Mouse (Mus musculus): Measurements from ENCODE around the gene Slc25a51. TPM values are rescaled to one million over a fixed set of nuclear protein-coding genes. Genes with fewer than 3 reads are reported as not detected.
"Not testable (repeated sequence)": the region's sequence is repeated elsewhere in the genome, so short reads cannot be mapped to it uniquely, and the experiment has no call there.

The Slc25a51 gene
- total RNA-seq, 2 experiments from 2014 or later, result 105 to 128 TPM

DNA sequence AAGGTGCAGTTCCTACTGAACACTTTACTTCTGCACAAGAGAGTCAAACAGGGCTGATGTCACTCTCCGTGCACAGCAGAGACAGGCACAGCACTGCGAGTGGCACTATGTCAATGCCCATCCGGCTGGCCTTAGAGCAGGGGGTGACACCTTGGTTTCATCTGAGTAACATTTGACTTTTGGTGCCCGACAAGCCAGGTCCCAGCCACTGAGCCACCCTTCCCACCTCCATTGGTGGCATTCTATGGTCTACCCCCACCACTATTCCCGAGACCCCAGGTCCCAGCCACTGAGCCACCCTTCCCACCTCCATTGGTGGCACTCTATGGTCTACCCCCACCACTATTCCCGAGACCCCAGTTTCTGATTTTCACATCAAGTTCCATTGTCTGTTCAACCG is 4.5 kb downstream of the Slc25a51 start:
- intact Hi-C loops (cut with DNase I), result loop anchor here (10.0 kb wide), 1 partner anchor 319 kb away; the partner anchor contains the start of gene Fbxo10
- DNase-seq (ENCODE audit: low spot score), result no peak

DNA sequence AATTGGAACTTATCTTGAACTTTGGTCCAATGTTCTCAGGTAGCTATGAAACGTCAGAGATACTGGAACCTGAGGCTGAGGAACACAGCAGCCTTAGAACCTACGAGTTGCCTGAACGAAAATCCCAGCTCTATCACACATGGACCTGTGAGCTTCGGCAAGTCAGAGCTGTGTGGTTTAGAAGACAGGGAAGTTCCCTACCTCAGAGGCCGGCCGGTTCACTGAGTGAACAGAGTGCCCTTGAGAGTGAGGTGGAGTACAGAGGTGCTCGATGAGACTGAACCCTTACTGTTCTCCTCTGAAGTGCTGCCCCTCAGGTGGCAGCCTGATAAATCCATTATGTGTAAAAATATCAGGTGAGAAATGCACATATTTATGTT is 5.1 kb downstream of the Slc25a51 start:
- DNase-seq (ENCODE audit: low spot score), result no peak
- intact Hi-C loops (cut with DNase I), result loop anchor here (10.0 kb wide), 1 partner anchor 319 kb away; the partner anchor contains the start of gene Fbxo10

DNA sequence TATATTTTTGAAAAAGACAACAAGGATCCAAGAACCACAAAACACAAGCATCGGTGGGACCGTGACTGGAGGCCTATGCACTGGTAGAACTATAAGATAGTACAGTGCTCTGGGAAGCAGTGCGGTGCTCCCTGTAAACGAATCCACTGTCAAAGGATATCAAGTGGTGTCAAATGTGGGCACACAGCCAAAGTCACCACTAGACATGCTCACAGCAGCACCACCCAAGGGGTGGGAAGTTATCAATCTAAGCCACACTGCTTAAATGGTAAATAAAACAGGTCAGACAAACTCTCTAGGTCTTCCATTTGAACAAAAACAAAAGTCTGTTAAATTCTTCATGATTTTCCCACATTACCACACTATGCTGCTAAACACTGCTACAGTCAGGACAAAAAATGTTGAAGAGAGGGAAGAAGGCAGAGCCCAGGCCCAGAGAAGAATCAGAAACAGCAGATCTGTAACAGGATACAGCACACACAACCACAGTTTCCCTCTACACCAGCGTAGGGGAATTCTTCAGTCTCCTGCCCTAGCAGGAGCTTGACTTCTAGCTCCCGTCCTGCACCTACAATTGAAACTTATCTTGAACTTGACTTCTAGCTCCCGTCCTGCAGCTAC is 5.6 kb downstream of the Slc25a51 start:
- intact Hi-C loops (cut with DNase I), result loop anchor here (10.0 kb wide), 1 partner anchor 318 kb away; the partner anchor contains the start of gene Fbxo10
- DNase-seq (ENCODE audit: low spot score), result no peak

DNA sequence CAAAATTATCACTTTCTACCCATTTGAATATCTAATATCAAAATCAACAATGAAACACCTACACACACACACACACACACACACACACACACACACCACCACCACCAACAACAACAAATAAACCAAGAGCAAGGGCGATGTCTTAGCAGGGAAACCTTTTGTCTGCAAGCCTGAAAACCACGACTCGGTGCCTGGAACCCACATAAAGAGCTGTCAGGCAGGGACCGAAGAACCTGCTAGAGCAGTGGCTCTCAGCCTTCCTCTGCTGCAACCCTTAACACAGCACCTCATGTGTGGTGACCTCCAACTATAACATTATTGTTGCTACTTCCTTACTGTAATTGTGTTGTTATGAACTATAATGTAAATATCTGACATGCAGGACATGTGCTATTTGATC is 6.3 kb downstream of the Slc25a51 start:
- intact Hi-C loops (cut with DNase I), result loop anchor here (10.0 kb wide), 1 partner anchor 317 kb away; the partner anchor contains the start of gene Fbxo10

DNA sequence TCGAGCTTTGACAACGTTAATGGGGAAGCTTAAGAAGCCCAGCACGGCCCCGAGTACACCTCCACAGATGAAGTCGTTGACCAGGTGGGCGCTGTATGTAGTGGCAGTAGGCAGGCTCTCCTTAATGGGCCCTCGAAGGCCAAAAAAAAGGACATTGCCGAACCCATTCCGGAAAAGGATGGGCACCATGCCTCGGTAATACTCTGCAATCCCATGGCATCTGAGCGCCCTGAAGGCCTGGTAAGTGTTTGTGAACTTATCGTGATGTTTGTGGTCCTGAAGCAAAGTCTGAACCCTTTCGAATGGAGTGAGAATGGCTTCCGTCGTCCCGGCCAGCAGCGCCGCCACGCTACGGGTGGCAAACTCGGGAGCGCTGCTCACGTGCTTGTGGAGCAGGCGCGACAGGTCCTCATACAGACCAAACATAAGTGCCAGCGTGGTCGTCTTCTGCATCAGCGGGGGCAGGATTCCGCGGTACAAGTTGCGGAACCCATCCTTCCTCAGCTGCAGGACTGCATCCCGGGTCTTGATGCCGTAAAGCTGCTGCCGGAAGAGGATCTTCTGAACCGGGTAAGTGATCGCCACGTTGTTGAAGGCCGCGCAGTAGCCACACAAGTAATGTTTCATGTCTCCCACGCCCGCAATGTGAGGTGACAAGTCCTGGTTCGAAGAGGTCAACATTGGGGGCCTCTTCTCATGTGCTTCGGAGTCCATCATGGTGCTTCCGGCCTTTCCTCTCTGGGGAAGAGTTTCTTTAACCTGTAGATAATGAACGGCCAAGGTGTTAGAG is 8.9 kb downstream of the Slc25a51 start:
- DNase-seq (ENCODE audit: low spot score), result no peak
- intact Hi-C loops (cut with DNase I), result loop anchor here (10.0 kb wide), 1 partner anchor 315 kb away; the partner anchor contains the start of gene Fbxo10

More for the DNA sequence above, 6.3 kb downstream of the Slc25a51 start:
- DNase-seq (ENCODE audit: low spot score), result no peak

DNA sequence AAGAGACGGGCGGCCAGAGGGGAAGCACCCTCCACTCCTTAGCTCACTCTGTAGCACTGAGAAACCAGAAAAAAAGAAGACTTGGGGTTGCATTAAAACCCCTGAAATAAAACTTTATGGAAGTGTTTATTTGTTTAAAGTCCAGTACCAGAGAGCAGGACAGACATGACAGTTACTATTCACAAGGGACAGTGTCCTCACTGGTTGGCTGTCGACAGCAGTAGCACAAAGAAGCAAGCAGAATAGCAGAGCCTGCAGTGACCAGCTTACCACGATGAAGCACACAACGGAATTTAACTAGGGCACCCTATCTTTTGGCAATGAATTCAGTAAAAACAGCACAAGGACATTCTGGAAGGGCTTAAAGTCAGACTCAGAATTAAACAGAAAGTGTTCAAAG is 10.3 kb downstream of the Slc25a51 start:
- DNase-seq (ENCODE audit: low spot score); intact Hi-C loops (cut with DNase I): not testable (repeated sequence)

DNA sequence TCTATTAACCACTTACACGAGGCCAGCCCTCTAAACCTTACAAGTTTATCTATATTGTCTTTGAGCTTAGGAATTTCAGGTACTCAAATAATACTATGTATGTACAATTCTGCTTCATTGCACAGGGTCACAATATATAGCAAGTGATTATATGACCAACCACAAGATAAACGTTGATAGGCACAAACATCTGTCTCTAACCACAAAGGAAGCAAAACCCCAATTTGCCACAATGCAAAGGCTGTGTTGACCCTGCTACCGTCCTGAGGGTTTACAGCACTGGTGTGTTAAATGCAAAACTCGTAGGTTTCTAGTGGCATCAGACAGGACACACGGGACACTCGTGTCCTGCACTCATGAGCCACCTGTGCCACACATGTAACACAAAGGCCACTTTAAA is 12.4 kb downstream of the Slc25a51 start:
- intact Hi-C loops (cut with DNase I); DNase-seq (ENCODE audit: low spot score): not testable (repeated sequence)

DNA sequence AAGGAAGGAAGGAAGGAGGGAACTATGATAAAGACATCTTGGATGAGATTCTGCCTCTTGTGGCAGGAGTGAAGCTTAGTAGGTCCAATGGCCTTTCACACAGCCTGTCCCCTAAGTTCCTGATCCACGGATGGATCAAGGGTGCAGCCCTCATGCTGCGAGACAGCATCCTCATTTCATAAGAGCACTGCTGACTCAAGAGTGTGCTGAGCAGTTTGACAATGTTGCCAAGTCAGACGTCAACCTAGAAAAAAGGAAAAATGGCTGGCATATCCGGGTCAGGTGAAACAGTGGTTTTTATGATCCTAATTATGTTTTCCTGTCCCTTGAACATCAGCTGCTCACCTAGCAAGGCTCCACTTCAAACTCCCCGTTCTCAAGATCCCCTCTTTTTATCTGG is 14.9 kb downstream of the Slc25a51 start:
- intact Hi-C loops (cut with DNase I), result no loop called here
- no peak for DNase-seq (ENCODE audit: low spot score)

DNA sequence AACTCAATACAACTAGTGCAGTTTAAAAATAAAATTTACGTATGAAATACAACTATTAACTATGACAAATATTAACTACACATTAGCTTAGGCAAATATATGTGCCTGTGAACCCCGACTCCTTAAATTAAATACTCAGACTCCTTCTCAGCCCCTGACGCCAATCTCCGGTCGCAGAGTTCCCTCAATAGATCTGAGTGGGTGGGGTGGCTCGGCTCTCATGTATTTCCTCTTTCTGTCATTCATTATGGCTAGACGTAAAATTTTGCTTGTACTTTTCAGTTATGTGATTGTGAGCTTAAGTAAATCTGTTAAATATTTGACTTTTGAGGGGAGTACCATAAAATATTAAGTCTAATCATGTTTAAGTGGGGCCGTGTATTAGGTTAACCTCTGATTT is 15.6 kb downstream of the Slc25a51 start:
- intact Hi-C loops (cut with DNase I), result no loop called here
- no peak for DNase-seq (ENCODE audit: low spot score)

DNA sequence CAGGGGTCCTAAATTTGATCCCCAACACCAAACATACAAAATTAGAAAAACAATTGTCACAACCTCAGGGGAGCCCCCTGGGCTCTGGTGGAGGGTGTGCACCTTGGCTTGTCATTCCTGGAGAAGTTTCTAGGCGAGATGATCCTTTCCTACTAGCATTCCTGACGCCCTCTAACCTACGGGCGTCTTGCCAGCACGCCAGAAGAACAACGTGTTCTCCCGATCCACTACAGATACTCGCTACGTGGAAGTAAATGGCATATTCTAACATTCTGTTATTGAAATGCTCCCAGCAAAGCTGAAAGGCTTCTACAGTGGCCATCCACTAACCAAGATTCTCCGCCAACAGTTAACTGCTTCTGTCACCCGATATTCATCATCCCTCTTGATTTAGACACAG is 16.0 kb downstream of the Slc25a51 start:
- DNase-seq (ENCODE audit: low spot score), result no peak
- intact Hi-C loops (cut with DNase I), result no loop called here

DNA sequence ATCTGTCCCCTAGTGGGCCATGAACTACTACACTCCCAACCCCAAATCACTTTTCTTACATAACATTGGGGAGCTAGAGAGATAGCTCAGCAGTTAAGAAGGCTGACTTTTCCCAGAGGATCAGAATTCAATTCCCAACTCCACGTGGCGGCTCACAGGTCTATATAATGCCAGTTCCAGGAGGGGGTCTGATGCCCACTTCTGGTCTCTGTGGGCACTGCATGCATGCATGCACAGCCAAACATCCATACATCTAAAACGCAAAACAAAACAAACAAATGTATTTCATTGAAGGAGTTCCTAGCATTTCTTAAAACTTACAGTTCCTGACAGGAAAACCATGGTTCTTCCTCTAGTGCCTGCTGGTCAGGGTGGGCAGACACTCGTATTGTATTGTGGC is 16.5 kb downstream of the Slc25a51 start:
- intact Hi-C loops (cut with DNase I), result no loop called here
- DNase-seq (ENCODE audit: low spot score), result no peak

DNA sequence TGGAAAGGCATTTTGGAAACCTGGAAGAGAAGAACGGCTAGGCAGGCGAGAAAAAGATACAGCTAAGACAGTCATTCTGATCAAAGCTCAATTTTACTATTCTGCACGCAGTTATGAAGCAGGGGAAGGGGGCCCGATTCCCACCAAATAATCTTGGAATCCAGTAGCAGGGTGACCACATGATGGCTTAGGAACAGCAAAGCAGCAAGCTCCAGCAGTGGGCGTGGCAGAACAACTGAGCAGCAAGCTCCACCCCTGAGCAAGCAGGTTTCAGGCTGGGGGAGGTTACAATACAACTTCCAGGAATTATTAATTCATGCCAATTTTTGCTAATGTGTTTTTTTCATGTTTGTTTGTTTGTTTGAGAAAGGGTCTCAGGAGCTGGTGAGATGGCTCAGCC is 21.3 kb downstream of the Slc25a51 start:
- intact Hi-C loops (cut with DNase I); DNase-seq (ENCODE audit: low spot score): not testable (repeated sequence)

DNA sequence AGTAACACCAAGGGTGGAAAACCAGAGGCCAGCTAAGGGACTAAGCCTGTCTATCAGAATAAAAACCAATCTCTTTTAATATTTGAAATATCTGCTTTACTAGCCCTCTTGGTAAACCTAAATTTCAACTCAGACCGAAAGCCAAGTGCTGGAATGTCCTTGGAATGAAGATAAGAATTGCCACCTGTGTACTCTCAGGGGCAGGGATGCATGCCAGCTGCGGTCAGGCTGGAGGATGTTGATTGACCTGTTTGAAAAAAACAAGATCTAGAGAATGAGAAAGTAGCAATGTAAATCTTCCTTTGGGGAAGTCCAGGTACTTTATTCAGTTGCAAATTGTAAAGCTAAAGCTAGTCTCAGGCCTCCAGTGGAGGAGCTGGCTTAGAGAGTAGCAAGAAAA is 26.4 kb downstream of the Slc25a51 start:
- DNase-seq (ENCODE audit: low spot score); intact Hi-C loops (cut with DNase I): not testable (repeated sequence)

DNA sequence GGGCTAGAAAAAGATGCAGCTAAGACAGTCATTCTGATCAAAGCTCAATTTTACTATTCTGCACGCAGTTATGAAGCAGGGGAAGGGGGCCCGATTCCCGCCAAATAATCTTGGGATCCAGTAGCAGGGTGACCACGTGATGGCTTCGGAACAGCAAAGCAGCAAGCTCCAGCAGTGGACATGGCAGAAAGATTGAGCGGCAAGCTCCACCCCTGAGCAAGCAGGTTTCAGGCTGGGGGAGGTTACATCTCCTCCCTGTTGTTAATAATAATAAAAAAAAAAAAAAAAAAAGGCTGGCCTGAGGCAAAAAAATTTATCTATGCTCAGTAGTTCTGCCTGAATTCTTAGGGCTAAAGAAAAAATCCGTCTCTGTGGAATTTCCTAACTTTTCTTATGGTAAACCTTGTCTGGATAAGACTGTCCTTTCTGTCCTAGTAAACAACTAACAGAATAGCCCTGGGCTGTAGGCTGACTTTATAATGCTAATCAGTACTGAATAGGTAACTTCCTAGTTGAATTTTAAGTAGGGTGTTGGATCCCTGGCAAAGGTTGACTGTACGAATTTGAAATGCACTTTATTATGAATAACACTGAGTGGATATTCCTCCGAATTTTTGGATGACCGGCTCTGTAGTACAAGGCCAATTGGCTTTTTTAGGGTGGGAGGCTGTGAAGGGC is 27.5 kb downstream of the Slc25a51 start:
- intact Hi-C loops (cut with DNase I), result not testable (repeated sequence)

DNA sequence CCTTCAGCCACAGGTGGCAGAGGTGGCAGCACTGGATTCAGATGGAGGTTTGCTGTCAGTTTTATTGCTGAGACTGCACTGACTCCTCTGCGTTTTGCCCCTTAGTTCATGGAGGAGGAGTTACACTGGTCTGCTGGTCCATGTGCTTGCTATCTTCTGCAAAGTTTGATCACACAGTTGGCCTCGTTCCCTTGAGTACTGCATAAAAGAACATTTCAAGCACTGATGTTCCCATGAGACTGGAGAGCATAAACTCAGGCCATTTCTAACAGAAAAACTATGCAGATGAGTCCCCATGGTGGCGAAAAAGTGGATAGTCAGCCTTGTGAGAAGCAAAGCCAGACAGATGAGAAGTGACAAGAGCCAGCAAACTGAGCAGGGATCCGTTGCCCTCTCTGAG is 32.0 kb downstream of the Slc25a51 start:
- intact Hi-C loops (cut with DNase I), result no loop called here
- DNase-seq (ENCODE audit: low spot score), result no peak

More for the DNA sequence above, 27.5 kb downstream of the Slc25a51 start:
- not testable (repeated sequence) for DNase-seq (ENCODE audit: low spot score)

DNA sequence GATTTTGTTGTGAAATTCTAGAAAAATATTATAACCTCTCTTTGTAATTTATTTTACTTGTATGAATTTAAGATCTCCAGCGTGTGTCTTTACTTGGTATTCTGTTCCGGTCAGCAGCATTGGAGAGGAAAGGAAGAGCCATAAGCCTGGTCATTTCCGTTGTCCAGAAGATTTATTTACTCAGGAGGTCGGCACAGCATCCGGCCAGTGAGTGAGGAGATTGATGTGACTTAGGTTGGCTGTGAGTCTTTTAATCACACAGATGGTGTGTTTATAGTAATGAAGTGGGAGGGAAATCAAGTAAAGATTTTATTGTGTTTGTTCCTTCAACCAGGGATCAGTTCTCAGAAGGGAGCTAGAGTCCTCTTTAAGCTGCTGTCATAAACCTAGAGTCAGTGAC is 33.7 kb downstream of the Slc25a51 start:
- intact Hi-C loops (cut with DNase I), result no loop called here
- no peak for DNase-seq (ENCODE audit: low spot score)

DNA sequence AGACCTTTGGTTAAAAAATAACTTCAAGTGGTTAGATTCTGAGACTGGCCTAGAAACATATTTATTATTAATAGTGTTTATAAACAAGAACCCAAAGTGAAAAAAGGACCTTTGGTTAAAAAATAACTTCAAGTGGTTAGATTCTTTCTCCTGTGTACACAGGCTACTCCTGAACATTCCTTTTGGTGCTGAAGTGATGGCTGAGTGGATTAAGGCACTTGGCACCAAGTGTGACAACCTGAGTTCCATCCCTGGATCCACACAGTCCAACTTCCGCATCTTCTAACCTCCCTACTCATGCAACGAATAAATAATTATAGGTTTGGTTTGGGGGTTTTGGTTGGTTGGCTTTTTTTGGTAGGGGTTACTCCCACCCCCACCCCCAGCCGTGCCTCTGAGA is 37.3 kb downstream of the Slc25a51 start:
- intact Hi-C loops (cut with DNase I), result no loop called here
- DNase-seq (ENCODE audit: low spot score), result no peak

DNA sequence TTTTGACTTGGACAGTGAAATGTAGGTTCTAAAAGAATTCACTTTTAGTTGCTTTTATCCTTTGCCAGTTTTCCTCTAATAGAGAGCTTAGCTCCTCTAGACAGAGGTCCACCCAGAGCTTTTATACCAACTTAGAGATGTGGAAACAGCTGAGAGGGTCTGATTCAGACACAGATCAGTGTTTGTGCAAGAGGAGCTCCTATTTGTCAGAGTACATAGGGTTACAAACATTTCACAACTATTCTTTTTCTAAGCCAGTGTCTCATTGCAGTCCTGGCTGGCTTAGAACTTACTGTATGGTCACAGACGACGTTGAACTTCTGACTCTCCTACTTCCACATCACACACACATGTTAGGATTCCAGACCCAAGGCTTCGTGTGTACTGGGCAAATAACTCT is 51.9 kb downstream of the Slc25a51 start:
- intact Hi-C loops (cut with DNase I), result no loop called here
- DNase-seq (ENCODE audit: low spot score), result no peak

Measured in heart, postnatal 25 days (tissue).